Mouse (Mus musculus) liver, embryonic 13.5 days (tissue): ENCODE data around the gene E2f8. TPM values are rescaled to one million over a fixed set of nuclear protein-coding genes. Genes with fewer than 3 reads are reported as not detected.

ENCODE experiments used
- ATAC-seq: fragments of 200-750 bp; cut with Nextera tagmentation; 2 replicates; pipeline ENCODE4 v1.8.0; 2017; ENCODE audit warnings: low read depth, mild to moderate bottlenecking, moderate number of reproducible peaks, moderate library complexity
- DNase-seq: peaks from one replicate; pipeline ENCODE4 v3.0.0; 2022
- H3K27ac ChIP-seq: fragments of 300-500 bp; sonication (generic); 2 replicates; pipeline ENCODE4 v1.5.1; 2015; ENCODE audit warnings: moderate library complexity, mild to moderate bottlenecking, inconsistent platforms
- H3K27me3 ChIP-seq: fragments of 300-500 bp; sonication (generic); 2 replicates; pipeline ENCODE4 v1.6.1; 2015; ENCODE audit warnings: mild to moderate bottlenecking, inconsistent platforms
- H3K36me3 ChIP-seq: fragments of 300-500 bp; sonication (generic); 2 replicates; pipeline ENCODE4 v1.6.1; 2015; ENCODE audit warnings: mild to moderate bottlenecking, inconsistent platforms
- H3K4me1 ChIP-seq: fragments of 300-500 bp; sonication (generic); replicated peaks from 2 replicates; pipeline ENCODE4 v1.6.1; 2015; ENCODE audit warnings: inconsistent platforms
- H3K4me2 ChIP-seq: fragments of 300-500 bp; sonication (generic); 2 replicates; pipeline ENCODE4 v1.6.1; 2015; ENCODE audit warnings: inconsistent platforms, mild to moderate bottlenecking, moderate library complexity
- H3K4me3 ChIP-seq: fragments of 300-500 bp; sonication (generic); replicated peaks from 2 replicates; pipeline ENCODE4 v1.5.1; 2015; ENCODE audit warnings: mild to moderate bottlenecking, inconsistent platforms
- H3K9ac ChIP-seq: fragments of 300-500 bp; sonication (generic); 2 replicates; pipeline ENCODE4 v1.6.1; 2015; ENCODE audit warnings: mild to moderate bottlenecking, inconsistent platforms
- H3K9me3 ChIP-seq: fragments of 300-500 bp; sonication (generic); replicated peaks from 2 replicates; pipeline ENCODE4 v1.6.1; 2016; ENCODE audit warnings: inconsistent platforms
- WGBS: fragments of 180-500 bp; shearing (Covaris S2); methylation state at CpG from one replicate; pipeline ENCODE4 v1.1.7; 2015; ENCODE audit not compliant: insufficient replicate concordance; 5-methylcytosine and 5-hydroxymethylcytosine counted together
- polyA plus RNA-seq: library from polyadenylated mRNA; unstranded; fragments of >200 nt; fragmentation: Nextera tagmentation; extraction: Ambion mirVana; gene quantifications from 2 replicates; pipeline ENCODE4 v1.2.1, GENCODE M21; 2015

The E2f8 gene
- polyA plus RNA-seq, 1 experiment from 2014 or later, result 25.2 TPM

DNA sequence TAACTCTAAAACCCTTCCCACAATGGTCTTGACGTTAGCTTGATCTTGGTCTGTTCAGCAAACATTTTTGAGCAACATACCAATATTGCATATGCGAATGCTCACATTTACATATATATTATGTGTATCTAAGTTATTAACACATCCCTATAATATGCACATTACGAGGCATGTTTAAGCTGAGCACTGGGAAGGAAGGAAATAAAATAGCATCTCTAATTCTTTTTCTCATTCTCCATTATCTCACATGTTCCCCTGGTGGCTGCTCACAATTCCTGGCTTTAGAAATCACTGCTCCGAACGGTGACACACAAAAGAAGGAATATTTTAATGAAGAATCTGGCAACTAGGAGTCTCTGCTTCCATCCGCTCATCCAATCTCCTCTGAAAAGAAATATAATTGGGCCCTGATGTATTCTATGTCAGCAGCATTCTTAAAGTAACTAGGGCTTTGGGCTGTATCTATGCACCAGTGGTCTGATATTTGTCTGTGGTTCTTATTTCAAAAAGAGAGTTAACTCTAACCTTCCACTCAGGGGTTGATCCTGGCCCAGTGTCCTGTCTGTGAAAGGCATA is 29.8 kb downstream of the E2f8 start:
- H3K27ac ChIP-seq, result no peak overlapping the region
- H3K4me3 ChIP-seq, result no peak overlapping the region
- H3K27me3 ChIP-seq, result no peaks in the 10 kb centered on the region
- ATAC-seq (no peak), DNase-seq (no peak)
- H3K4me2 ChIP-seq, result no peak overlapping the region
- no peak overlapping the region for H3K9ac ChIP-seq
- H3K36me3 ChIP-seq, result no peaks in the 10 kb centered on the region
- no peaks in the 10 kb centered on the region for H3K9me3 ChIP-seq
- WGBS, result 78% methylated on average over 6 of the region's 6 CpGs
- H3K4me1 ChIP-seq, result peaks cover 11% of the 10 kb centered on the region

DNA sequence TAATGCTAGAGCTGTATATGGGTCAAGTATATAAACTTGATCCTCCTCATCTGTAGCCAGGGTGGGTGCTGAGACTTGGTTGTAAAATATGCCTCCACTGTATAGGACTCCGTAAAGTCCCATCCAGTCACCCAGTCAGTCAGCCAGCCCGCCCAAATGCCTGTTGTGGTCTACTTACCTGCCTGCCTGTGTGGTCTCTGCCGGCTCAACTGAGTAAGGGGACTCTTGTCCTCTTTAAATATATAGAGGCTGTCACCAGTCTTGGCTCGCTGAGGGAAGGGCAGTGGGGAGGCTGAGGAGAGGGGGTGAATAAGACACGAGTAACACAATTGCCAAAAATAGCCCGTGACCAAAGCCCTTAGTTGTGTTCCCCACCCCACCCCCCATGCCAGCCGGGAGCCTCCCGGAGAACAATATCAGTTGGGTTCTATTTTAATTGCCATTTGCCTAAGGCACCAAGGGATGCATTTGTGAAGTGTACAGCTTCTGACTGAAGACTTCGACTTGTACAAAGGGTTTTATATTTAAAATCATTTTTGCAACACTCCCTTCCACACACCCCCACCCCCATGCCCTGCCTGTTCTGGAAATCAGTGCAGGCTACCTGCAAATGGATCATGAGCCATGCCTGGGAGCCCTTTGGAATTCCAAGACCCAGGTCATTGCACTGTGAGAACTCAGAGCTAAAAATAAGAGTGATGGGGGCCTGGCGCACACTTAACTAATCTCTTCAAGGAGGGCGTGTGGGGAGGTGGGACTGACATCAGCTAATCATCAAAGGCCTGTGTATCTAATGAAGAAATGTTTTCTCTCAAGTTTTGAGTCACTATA is 33.4 kb downstream of the E2f8 start, which contains the start of gene Csrp3:
Gene Csrp3, minus strand, starts transcription at position 214 of the 831 bp plus-strand sequence.
- Histone ChIP-seq H3K36me3 (no peaks in the 10 kb centered on the region), H3K27ac (no peak within 1 kb of the TSS), H3K9me3 (no peaks in the 10 kb centered on the region), H3K4me2 (no peak within 1 kb of the TSS), H3K27me3 (no peaks in the 10 kb centered on the region), H3K9ac (no peak within 1 kb of the TSS), H3K4me3 (no peak within 1 kb of the TSS), H3K4me1 (peaks cover 7% of the 10 kb centered on the region)
- DNase-seq (no peak), ATAC-seq (no peak)
- WGBS, result 54% methylated on average over 11 of the region's 11 CpGs

DNA sequence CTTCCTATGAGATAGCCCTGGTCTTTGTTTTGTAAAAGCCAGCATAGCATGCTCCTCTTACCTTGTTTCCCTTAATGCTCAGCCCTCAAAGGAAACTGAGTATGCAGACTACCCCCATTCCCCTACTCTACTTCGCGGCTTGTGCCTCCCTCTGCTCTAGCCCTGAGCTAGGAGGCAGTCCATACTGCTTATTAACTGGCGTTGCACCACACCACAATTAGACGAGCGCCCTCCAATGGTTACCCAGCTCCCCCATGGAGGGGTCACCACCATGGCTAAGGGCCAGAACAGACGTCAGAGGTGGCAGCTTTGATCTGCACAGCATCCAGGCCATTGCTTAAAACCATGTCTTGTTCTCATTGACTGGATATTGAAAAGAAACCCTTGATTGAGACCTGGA is 34.6 kb downstream of the E2f8 start:
- no peak overlapping the region for H3K27ac ChIP-seq
- no peak overlapping the region for H3K9ac ChIP-seq
- ATAC-seq, result no peak
- no peaks in the 10 kb centered on the region for H3K27me3 ChIP-seq
- no peak for DNase-seq
- H3K36me3 ChIP-seq, result no peaks in the 10 kb centered on the region
- H3K9me3 ChIP-seq, result no peaks in the 10 kb centered on the region
- 60% methylated on average over 6 of the region's 6 CpGs for WGBS
- H3K4me3 ChIP-seq, result no peak overlapping the region
- no peaks in the 10 kb centered on the region for H3K4me1 ChIP-seq
- no peak overlapping the region for H3K4me2 ChIP-seq

DNA sequence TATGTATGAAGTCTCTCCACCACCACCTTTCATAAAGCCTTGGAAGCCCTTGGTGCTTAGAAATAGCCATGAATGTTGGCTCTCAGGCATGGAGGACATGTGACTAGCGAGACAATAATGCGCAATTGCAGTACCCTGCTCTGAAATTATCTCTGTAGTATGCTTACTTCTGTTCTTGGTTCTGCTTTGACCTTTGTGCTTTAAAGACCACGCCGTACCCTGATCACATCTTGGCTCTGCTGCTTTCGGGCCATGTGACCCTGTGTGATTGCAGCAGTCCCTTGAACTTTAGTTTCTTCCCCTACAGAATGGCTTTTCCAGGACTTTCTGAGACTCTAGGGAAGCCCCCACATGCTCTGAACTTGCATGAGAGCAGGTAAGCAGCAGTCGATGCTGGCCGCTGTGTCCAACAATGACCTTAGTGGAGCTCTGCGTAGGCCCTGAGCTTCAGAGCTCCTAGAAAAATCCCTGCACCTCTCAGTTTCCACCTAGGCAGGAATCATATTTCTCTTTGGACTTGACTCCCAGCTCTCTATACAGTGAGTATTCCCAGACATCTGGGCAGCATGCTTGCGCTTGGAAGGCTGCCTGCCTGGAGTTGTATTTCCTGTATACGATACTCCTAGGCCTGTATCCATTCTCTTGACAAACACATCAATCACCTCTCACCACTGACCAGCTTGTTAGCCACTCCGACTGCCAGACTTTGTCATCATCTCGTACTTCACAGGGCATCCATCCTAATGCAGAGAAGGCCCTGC is 36.0 kb downstream of the E2f8 start:
- H3K27ac ChIP-seq, result no peak overlapping the region
- no peak for ATAC-seq

DNA sequence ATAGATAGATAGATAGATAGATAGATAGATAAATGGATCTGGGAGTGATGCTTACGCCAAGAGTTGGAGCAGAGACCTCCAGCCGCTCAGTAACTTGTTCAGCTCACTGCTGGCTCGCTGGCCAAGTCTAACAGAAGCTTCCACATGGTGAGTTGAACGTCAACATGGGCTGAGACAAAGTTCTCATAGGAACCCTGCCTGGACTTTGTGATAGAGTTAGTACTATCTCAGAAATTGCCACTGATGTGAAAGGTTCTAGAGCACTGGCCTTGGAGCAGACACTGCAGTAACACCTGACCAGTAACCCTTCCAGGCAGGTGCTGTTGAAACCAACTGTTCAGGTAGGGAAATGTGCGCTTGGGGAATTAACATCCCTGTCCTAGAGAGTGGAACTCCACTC is 37.9 kb downstream of the E2f8 start:
- Histone ChIP-seq H3K4me2 (no peak overlapping the region), H3K4me3 (no peak overlapping the region), H3K36me3 (no peaks in the 10 kb centered on the region), H3K4me1 (no peaks in the 10 kb centered on the region), H3K9me3 (no peaks in the 10 kb centered on the region), H3K27me3 (no peaks in the 10 kb centered on the region), H3K27ac (no peak overlapping the region), H3K9ac (no peak overlapping the region)
- ATAC-seq, result no peak
- DNase-seq, result no peak
- WGBS, result 61% methylated on average over 5 of the region's 5 CpGs

More for the DNA sequence above, 36.0 kb downstream of the E2f8 start:
- DNase-seq, result no peak
- Histone ChIP-seq H3K4me1 (no peaks in the 10 kb centered on the region), H3K4me2 (no peak overlapping the region), H3K36me3 (no peaks in the 10 kb centered on the region), H3K27me3 (no peaks in the 10 kb centered on the region), H3K9ac (no peak overlapping the region), H3K9me3 (no peaks in the 10 kb centered on the region), H3K4me3 (no peak overlapping the region)
- WGBS, result 70% methylated on average over 12 of the region's 12 CpGs

DNA sequence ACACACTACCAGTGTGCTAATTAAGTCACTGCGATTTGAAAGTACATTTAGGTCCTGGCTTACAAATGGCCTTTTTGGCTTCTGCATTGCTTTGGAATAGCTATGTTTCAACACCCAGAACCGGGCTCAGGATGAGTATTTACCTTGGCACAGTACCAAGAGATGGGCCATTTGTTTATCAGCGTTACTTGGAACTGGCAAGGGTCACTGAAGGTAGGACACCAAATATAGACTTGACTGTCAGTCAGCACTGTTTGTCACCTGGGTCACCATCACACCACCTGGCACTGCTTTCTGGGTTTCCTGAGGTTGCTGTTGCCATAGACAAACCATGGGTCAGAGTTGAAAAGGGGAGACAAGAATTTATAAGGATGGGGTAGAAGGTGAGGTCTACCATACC is 39.0 kb downstream of the E2f8 start:
- DNase-seq (no peak), ATAC-seq (no peak)
- no peaks in the 10 kb centered on the region for H3K9me3 ChIP-seq
- H3K27ac ChIP-seq, result no peak overlapping the region
- no peak overlapping the region for H3K4me2 ChIP-seq
- H3K4me3 ChIP-seq, result no peak overlapping the region
- H3K36me3 ChIP-seq, result no peaks in the 10 kb centered on the region
- H3K9ac ChIP-seq, result no peak overlapping the region
- H3K4me1 ChIP-seq, result no peaks in the 10 kb centered on the region
- H3K27me3 ChIP-seq, result no peaks in the 10 kb centered on the region
- WGBS, result 54% methylated on average over 3 of the region's 3 CpGs

DNA sequence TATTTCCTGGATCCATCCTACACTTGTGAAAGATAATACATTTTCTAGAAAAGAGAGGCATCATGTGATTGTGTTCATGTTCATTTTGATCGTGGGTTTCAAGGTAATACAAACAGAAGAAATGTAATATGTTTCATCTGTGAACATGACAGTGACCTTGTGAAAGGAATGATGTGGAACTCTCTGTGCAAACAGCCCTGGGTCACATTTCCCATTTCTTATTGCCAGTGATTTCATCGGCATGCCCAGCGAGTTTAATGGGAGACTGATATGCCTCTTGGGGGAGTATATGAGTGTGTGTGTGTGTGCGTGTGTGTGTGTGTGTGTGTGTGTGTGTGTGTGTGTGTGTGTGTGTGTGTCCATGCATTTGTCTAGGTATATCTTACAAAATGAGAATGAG is 39.9 kb downstream of the E2f8 start:
- no peak overlapping the region for H3K4me3 ChIP-seq

DNA sequence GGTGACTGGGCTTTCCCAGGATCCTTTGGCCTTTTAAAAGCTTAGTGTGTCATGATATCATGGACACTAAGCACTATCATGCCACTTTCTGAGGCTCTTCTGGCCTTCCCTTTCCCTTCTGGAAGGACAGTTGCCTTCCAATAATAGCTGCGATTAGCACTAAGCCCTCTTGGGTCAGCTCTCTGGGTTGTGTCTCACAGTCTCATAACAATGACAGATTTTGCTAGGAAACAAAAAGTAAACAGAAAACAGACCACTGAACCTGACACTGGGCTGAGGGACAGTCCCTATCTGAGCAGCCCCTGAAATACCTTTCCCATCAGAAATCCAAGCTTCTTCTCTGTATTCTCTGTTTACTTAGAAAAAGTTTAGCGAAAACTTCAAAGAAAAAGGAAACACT is 40.9 kb downstream of the E2f8 start:
- 62% methylated on average over 2 of the region's 2 CpGs for WGBS
- no peak overlapping the region for H3K9ac ChIP-seq
- H3K4me2 ChIP-seq, result no peak overlapping the region
- H3K27ac ChIP-seq, result no peak overlapping the region
- no peaks in the 10 kb centered on the region for H3K36me3 ChIP-seq
- DNase-seq (no peak), ATAC-seq (no peak)
- no peaks in the 10 kb centered on the region for H3K27me3 ChIP-seq
- no peaks in the 10 kb centered on the region for H3K9me3 ChIP-seq
- no peak overlapping the region for H3K4me3 ChIP-seq
- no peaks in the 10 kb centered on the region for H3K4me1 ChIP-seq

More for the DNA sequence above, 39.9 kb downstream of the E2f8 start:
- no peak overlapping the region for H3K4me2 ChIP-seq
- no peaks in the 10 kb centered on the region for H3K27me3 ChIP-seq
- no peaks in the 10 kb centered on the region for H3K4me1 ChIP-seq
- DNase-seq (no peak), ATAC-seq (no peak)
- H3K27ac ChIP-seq, result no peak overlapping the region
- H3K9ac ChIP-seq, result no peak overlapping the region
- 61% methylated on average over 4 of the region's 4 CpGs for WGBS
- H3K9me3 ChIP-seq, result no peaks in the 10 kb centered on the region
- no peaks in the 10 kb centered on the region for H3K36me3 ChIP-seq

DNA sequence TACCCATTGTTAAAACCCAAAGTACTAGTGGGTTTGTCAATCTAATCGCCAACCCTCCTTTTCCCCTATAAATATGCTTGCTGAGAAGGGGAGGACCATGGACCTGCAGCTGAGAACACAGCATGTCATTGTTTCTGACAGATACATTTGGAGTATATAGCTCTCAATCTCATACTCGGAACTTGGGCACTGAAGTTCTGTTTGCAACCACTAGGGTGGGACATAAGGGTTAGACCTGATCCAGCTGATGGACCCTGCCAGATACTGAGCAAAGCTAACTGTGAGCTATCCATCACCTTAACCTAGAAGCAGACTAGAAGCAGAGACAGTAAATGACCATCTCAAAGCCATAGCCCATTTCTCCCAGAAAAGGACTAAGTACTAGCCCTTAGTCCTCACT is 43.0 kb downstream of the E2f8 start:
- H3K27me3 ChIP-seq, result no peaks in the 10 kb centered on the region
- no peak for ATAC-seq
- H3K9ac ChIP-seq, result no peak overlapping the region
- H3K9me3 ChIP-seq, result no peaks in the 10 kb centered on the region
- H3K4me3 ChIP-seq, result no peak overlapping the region
- H3K27ac ChIP-seq, result no peak overlapping the region
- no peak for DNase-seq
- no peaks in the 10 kb centered on the region for H3K4me1 ChIP-seq
- H3K36me3 ChIP-seq, result no peaks in the 10 kb centered on the region
- H3K4me2 ChIP-seq, result no peak overlapping the region
- 48% methylated on average over 2 of the region's 2 CpGs for WGBS

DNA sequence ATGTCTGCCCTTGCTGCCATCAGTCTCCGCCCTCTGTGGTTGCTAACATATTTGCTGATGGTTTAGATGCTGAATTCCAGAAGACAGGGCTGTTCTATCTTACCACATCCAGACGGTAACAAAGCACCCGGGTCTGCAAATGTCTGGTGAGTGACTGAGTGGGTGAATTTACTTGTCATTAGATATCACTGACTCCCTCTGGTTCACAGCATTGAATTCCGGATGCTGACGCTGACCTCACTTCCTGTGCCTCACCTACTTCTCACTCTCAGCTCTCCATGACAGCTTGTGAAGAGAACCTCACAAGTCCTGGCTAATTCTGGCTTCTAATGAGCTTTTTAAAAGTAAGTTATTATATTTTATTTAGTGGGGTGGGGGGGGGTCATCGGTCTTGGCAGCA is 44.4 kb downstream of the E2f8 start:
- WGBS, result 30% methylated on average over 6 of the region's 6 CpGs
- no peak overlapping the region for H3K9ac ChIP-seq
- no peak overlapping the region for H3K4me2 ChIP-seq
- no peaks in the 10 kb centered on the region for H3K27me3 ChIP-seq
- H3K4me3 ChIP-seq, result no peak overlapping the region
- H3K4me1 ChIP-seq, result no peaks in the 10 kb centered on the region
- DNase-seq (no peak), ATAC-seq (no peak)
- no peak overlapping the region for H3K27ac ChIP-seq
- H3K36me3 ChIP-seq, result no peaks in the 10 kb centered on the region
- no peaks in the 10 kb centered on the region for H3K9me3 ChIP-seq

DNA sequence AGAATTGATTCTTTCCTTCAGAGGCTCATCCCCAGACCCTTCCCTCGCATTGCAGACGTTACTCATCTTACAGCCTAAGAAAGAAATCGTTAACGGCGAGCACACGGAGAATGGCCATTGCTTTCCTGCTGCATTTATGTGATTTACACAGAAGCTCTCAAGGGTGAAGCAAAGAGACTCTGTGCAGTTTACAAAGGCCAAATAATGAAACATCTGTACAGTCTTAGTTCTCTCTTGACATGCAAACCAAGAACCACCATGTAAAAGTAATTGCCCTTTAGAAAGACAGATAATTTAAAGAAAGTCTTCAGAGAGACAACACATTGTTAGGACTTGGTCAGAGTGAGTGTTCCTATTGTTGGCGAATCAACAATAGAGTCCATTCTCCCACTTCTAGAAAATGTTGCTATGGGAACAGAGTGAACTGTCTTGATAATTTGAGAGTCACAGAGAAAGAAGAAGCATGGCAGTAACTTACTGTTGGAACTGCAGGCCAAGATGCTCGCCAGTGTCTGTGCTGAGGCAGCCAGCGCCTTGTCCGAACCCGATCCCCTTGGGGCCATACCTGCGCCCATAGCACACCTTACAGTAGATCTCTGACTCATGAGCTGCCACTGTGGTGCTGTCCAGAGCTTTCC is 46.3 kb downstream of the E2f8 start:
- Histone ChIP-seq H3K9ac (no peak overlapping the region), H3K27ac (no peak overlapping the region), H3K4me3 (no peak overlapping the region), H3K9me3 (no peaks in the 10 kb centered on the region), H3K36me3 (no peaks in the 10 kb centered on the region), H3K4me1 (no peaks in the 10 kb centered on the region), H3K27me3 (no peaks in the 10 kb centered on the region), H3K4me2 (no peak overlapping the region)
- ATAC-seq, result no peak
- WGBS, result 80% methylated on average over 12 of the region's 12 CpGs
- no peak for DNase-seq
